Mouse (Mus musculus): Measurements from ENCODE around the gene Usp29. TPM values are rescaled to one million over a fixed set of nuclear protein-coding genes. Genes with fewer than 3 reads are reported as not detected.

Usp29 gene
- polyA plus RNA-seq, 1 experiment: 3.4 TPM

DNA sequence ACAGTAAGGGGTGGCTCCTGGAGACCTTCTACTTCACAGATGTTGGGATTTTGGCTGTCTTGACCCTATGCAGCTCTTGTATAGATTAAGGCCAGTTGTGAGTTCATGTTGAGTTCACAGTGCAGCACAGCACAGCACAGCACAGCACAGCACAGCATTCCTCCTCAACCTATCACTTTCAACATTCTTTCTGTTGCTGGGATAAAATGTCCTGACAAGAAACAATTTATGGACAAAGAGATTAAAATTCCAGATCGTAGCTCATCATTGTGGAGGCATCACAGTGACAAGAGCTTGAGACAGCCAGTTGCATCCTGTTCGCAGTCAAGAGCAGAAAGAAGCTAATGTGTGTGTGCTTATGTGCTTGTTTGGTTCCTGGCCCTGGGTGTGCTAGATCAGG lies 93.3 kb downstream of the Usp29 start:
- Histone ChIP-seq H3ac (ENCODE audit: control insufficient read depth, insufficient read length, low read depth) (no peak overlapping the region), H3K4me3 (ENCODE audit: insufficient read depth, poor library complexity, severe bottlenecking) (no peak overlapping the region), H3K36me3 (ENCODE audit: control insufficient read depth, insufficient read depth) (no peaks in the 10 kb centered on the region), H3K79me3 (ENCODE audit: low read depth) (no peaks in the 10 kb centered on the region), H3K27me3 (ENCODE audit: control insufficient read depth, insufficient read depth, insufficient read length) (no peaks in the 10 kb centered on the region), H3K79me2 (ENCODE audit: control insufficient read depth, insufficient read depth) (no peaks in the 10 kb centered on the region)
- TF ChIP-seq MAX (IDR thresholded peaks at IDR 0.05) (no peak), MYOG (IDR thresholded peaks at IDR 0.05; ENCODE audit: control insufficient read depth, extremely low read depth, insufficient read length) (no peak), FOSL1 (IDR thresholded peaks at IDR 0.05; ENCODE audit: insufficient read depth, low read length, poor library complexity, severe bottlenecking) (no peak), USF1 (IDR thresholded peaks at IDR 0.05; ENCODE audit: low read depth) (no peak), CEBPB (IDR thresholded peaks at IDR 0.05; ENCODE audit: low read depth) (no peak), MYOD1 (IDR thresholded peaks at IDR 0.05; ENCODE audit: control insufficient read depth, insufficient read length, low read depth) (no peak), CTCF (IDR thresholded peaks at IDR 0.05; ENCODE audit: control insufficient read depth, insufficient read depth, insufficient read length) (no peak)

GRCm38 (mm10) chr7:6825966-6826647 lies 95.7 kb downstream of the Usp29 start:
- TF ChIP-seq MYOD1 (IDR thresholded peaks at IDR 0.05; ENCODE audit: control insufficient read depth, insufficient read length, low read depth) (no peak), USF1 (IDR thresholded peaks at IDR 0.05; ENCODE audit: low read depth) (no peak), CTCF (IDR thresholded peaks at IDR 0.05; ENCODE audit: control insufficient read depth, insufficient read depth, insufficient read length) (no peak), FOSL1 (IDR thresholded peaks at IDR 0.05; ENCODE audit: insufficient read depth, low read length, poor library complexity, severe bottlenecking) (no peak), MAX (IDR thresholded peaks at IDR 0.05) (no peak), MYOG (IDR thresholded peaks at IDR 0.05; ENCODE audit: control insufficient read depth, extremely low read depth, insufficient read length) (no peak), CEBPB (IDR thresholded peaks at IDR 0.05; ENCODE audit: low read depth) (no peak)
- no peak overlapping the region for H3ac ChIP-seq (ENCODE audit: control insufficient read depth, insufficient read length, low read depth)
- no peaks in the 10 kb centered on the region for H3K36me3 ChIP-seq (ENCODE audit: control insufficient read depth, insufficient read depth)
- H3K27me3 ChIP-seq (ENCODE audit: control insufficient read depth, insufficient read depth, insufficient read length): no peaks in the 10 kb centered on the region
- H3K4me3 ChIP-seq (ENCODE audit: insufficient read depth, poor library complexity, severe bottlenecking): no peak overlapping the region
- H3K79me3 ChIP-seq (ENCODE audit: low read depth): no peaks in the 10 kb centered on the region
- H3K79me2 ChIP-seq (ENCODE audit: control insufficient read depth, insufficient read depth): no peaks in the 10 kb centered on the region

DNA sequence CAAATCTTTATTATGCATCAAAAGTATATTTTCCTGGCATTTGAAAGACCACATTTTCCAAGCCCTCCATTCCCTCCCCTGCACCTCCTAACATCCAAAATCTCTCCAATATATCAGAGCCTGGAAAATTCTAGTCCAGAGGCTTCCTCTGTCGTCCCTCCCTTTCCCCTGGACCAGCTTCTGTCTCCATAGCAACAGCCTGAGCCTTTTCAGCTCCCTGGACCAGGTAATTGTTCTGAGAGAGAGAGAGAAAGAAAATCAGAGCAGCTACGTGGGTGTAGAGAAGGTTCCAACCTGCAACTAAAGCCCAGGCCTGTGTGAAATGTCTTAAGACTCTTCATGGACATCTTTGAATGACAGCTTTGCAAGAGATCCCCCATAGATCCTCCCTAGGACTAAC lies 98.8 kb downstream of the Usp29 start:
- no peaks in the 10 kb centered on the region for H3K36me3 ChIP-seq (ENCODE audit: control insufficient read depth, insufficient read depth)
- H3ac ChIP-seq (ENCODE audit: control insufficient read depth, insufficient read length, low read depth): no peak overlapping the region
- TF ChIP-seq USF1 (IDR thresholded peaks at IDR 0.05; ENCODE audit: low read depth): no peak
- no peak for TF ChIP-seq CEBPB (IDR thresholded peaks at IDR 0.05; ENCODE audit: low read depth)
- TF ChIP-seq CTCF (IDR thresholded peaks at IDR 0.05; ENCODE audit: control insufficient read depth, insufficient read depth, insufficient read length): no peak
- no peaks in the 10 kb centered on the region for H3K27me3 ChIP-seq (ENCODE audit: control insufficient read depth, insufficient read depth, insufficient read length)
- H3K79me3 ChIP-seq (ENCODE audit: low read depth): no peaks in the 10 kb centered on the region
- no peaks in the 10 kb centered on the region for H3K79me2 ChIP-seq (ENCODE audit: control insufficient read depth, insufficient read depth)
- no peak overlapping the region for H3K4me3 ChIP-seq (ENCODE audit: insufficient read depth, poor library complexity, severe bottlenecking)

DNA sequence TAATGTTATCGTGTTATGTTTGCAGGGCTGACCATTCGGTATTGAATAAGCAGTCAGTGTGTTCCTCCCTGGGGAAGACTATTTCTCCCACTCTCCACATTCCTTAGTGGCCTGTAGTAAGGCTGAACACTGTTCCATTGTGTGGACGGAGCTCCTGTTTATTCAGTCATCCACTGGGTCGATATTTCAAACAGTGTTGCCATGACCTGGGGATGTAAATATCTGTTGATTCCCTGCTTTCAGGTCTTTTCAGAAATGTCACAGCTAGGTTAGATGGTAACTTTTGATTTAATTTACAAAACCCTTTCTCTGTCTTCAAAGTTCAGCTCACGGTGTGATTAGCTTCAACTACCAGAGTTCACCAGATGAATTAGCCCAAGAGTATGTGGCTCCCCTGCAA lies 104.6 kb downstream of the Usp29 start:
- Histone ChIP-seq H3K79me2 (ENCODE audit: control insufficient read depth, insufficient read depth) (no peaks in the 10 kb centered on the region), H3K79me3 (ENCODE audit: low read depth) (no peaks in the 10 kb centered on the region), H3K36me3 (ENCODE audit: control insufficient read depth, insufficient read depth) (no peaks in the 10 kb centered on the region), H3K4me3 (ENCODE audit: insufficient read depth, poor library complexity, severe bottlenecking) (no peak overlapping the region), H3ac (ENCODE audit: control insufficient read depth, insufficient read length, low read depth) (no peak overlapping the region), H3K27me3 (ENCODE audit: control insufficient read depth, insufficient read depth, insufficient read length) (no peaks in the 10 kb centered on the region)
- TF ChIP-seq MYOG (IDR thresholded peaks at IDR 0.05; ENCODE audit: control insufficient read depth, extremely low read depth, insufficient read length) (no peak), CEBPB (IDR thresholded peaks at IDR 0.05; ENCODE audit: low read depth) (no peak), CTCF (IDR thresholded peaks at IDR 0.05; ENCODE audit: control insufficient read depth, insufficient read depth, insufficient read length) (no peak), USF1 (IDR thresholded peaks at IDR 0.05; ENCODE audit: low read depth) (no peak)

DNA sequence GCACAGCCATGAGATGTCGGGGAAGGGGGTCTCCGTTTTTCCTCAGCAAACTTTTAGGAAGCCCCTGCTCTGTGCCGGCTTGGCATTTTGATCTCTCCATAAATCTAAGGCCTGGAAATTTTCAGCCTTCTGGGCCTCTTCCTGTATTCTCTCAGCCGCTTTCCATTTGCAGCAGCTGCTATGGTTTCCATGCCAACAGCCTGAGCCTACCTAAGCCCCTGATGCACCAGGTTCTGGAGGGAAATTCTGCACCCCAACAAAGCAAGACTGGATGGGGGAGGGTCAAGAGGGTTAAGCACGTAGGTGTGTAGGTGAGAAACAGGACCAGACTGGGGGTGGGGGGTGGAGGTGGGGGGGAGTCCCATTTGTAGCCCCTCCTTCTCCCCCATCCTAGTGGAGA lies 105.0 kb downstream of the Usp29 start:
- H3K27me3 ChIP-seq (ENCODE audit: control insufficient read depth, insufficient read depth, insufficient read length): no peaks in the 10 kb centered on the region
- no peaks in the 10 kb centered on the region for H3K36me3 ChIP-seq (ENCODE audit: control insufficient read depth, insufficient read depth)
- H3K4me3 ChIP-seq (ENCODE audit: insufficient read depth, poor library complexity, severe bottlenecking): no peak overlapping the region
- H3ac ChIP-seq (ENCODE audit: control insufficient read depth, insufficient read length, low read depth): no peak overlapping the region
- no peaks in the 10 kb centered on the region for H3K79me2 ChIP-seq (ENCODE audit: control insufficient read depth, insufficient read depth)
- H3K79me3 ChIP-seq (ENCODE audit: low read depth): no peaks in the 10 kb centered on the region
- no peak for TF ChIP-seq MYOD1 (IDR thresholded peaks at IDR 0.05; ENCODE audit: control insufficient read depth, insufficient read length, low read depth)
- no peak for TF ChIP-seq USF1 (IDR thresholded peaks at IDR 0.05; ENCODE audit: low read depth)
- no peak for TF ChIP-seq FOSL1 (IDR thresholded peaks at IDR 0.05; ENCODE audit: insufficient read depth, low read length, poor library complexity, severe bottlenecking)
- no peak for TF ChIP-seq MAX (IDR thresholded peaks at IDR 0.05)
- no peak for TF ChIP-seq CEBPB (IDR thresholded peaks at IDR 0.05; ENCODE audit: low read depth)
- TF ChIP-seq CTCF (IDR thresholded peaks at IDR 0.05; ENCODE audit: control insufficient read depth, insufficient read depth, insufficient read length): no peak
- TF ChIP-seq MYOG (IDR thresholded peaks at IDR 0.05; ENCODE audit: control insufficient read depth, extremely low read depth, insufficient read length): no peak

GRCm38 (mm10) chr7:6837297-6837925 lies 107.0 kb downstream of the Usp29 start:
- Histone ChIP-seq H3K4me3 (ENCODE audit: insufficient read depth, poor library complexity, severe bottlenecking) (no peak overlapping the region), H3K36me3 (ENCODE audit: control insufficient read depth, insufficient read depth) (no peaks in the 10 kb centered on the region), H3K79me3 (ENCODE audit: low read depth) (no peaks in the 10 kb centered on the region), H3K79me2 (ENCODE audit: control insufficient read depth, insufficient read depth) (no peaks in the 10 kb centered on the region), H3K27me3 (ENCODE audit: control insufficient read depth, insufficient read depth, insufficient read length) (no peaks in the 10 kb centered on the region), H3ac (ENCODE audit: control insufficient read depth, insufficient read length, low read depth) (no peak overlapping the region)
- no peak for TF ChIP-seq MAX (IDR thresholded peaks at IDR 0.05)
- TF ChIP-seq CEBPB (IDR thresholded peaks at IDR 0.05; ENCODE audit: low read depth): no peak
- no peak for TF ChIP-seq MYOD1 (IDR thresholded peaks at IDR 0.05; ENCODE audit: control insufficient read depth, insufficient read length, low read depth)
